Mouse (Mus musculus): ENCODE results near the gene Adcyap1r1.

GRCm38 (mm10) chr6:55465311-55465710, 13.5 kb downstream of the Adcyap1r1 start:
- TF ChIP-seq MAX (IDR thresholded peaks at IDR 0.05; ENCODE audit: low read length), result no peak
- no peak for TF ChIP-seq MEF2A (IDR thresholded peaks at IDR 0.05; ENCODE audit: extremely low read depth, insufficient replicate concordance, low read depth, low read length, poor library complexity, severe bottlenecking)
- TF ChIP-seq USF1 (IDR thresholded peaks at IDR 0.05; ENCODE audit: low read depth, low read length), result no peak
- no peak for TF ChIP-seq CTCF (IDR thresholded peaks at IDR 0.05 in 2 of 3, conservative IDR thresholded peaks at IDR 0.05 in 1 of 3; ENCODE audit: control insufficient read depth in 1 of 3, insufficient read depth in 1 of 3, low read depth in 2 of 3, low read length in 3 of 3, poor library complexity in 1 of 3, severe bottlenecking in 1 of 3)
- no peak for TF ChIP-seq EP300 (IDR thresholded peaks at IDR 0.05; ENCODE audit: low read depth in 1 of 2, low read length in 2 of 2)
- TF ChIP-seq GATA1 (IDR thresholded peaks at IDR 0.05; ENCODE audit: low read depth, low read length), result no peak
- TF ChIP-seq HCFC1 (IDR thresholded peaks at IDR 0.05; ENCODE audit: low read depth, low read length), result no peak
- no peak for TF ChIP-seq NRF1 (IDR thresholded peaks at IDR 0.05; ENCODE audit: insufficient read depth, low read depth, low read length, poor library complexity, severe bottlenecking)
- no peak for TF ChIP-seq POLR2A (IDR thresholded peaks at IDR 0.05; ENCODE audit: control insufficient read depth in 1 of 2, insufficient read depth in 1 of 2, low read depth in 1 of 2, low read length in 2 of 2, poor library complexity in 1 of 2)
